Mouse (Mus musculus): ENCODE data around the gene Hsd17b3. TPM values are rescaled to one million over a fixed set of nuclear protein-coding genes. Genes with fewer than 3 reads are reported as not detected.
A peak's percentile ranks its signal among the peaks of the same experiment; 100 is the strongest.

Gene Hsd17b3
- not detected in 2 replicates for polyA plus RNA-seq (2015; fragmentation: Nextera tagmentation; extraction: Ambion mirVana)

DNA sequence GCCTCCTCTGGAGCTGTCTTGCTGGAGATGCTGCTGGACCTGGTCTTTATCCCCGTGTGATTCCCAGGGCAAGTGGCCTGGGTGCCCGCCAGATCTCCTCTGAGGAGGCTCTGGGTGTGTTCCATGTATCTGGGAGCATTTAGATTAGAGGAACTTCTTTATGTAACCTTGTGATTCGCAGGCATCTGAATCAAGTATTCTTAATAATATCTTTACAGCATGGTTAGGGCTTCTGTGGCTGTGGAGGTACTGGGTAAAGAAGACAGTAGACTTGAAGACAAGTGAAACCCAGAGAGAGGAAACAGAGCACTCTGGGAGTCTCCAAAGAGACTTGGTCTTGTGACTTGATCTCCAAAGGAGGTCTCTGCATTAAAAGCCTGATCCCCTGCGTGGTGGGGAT, at the start of gene Hsd17b3:
Gene Hsd17b3 (minus strand): TSS at position 101 of the 400 bp plus-strand sequence.
- Histone ChIP-seq H3K27me3 (ENCODE audit: control insufficient read depth, insufficient read depth, low read depth, low read length) (no peaks in the 10 kb centered on the region), H3K36me3 (ENCODE audit: control insufficient read depth, insufficient read depth) (no peaks in the 10 kb centered on the region), H3K4me3 (ENCODE audit: low read depth, low read length) (no peak within 1 kb of the TSS), H3K4me2 (ENCODE audit: low read depth, low read length) (no peak within 1 kb of the TSS), H3K9me3 (replicated peaks; ENCODE audit: control insufficient read depth, low read length) (no peaks in the 10 kb centered on the region), H3K27ac (ENCODE audit: low read length) (no peak within 1 kb of the TSS), H3K4me1 (ENCODE audit: control insufficient read depth, low read depth, low read length) (no peaks in the 10 kb centered on the region), H3K9ac (ENCODE audit: low read depth, low read length) (no peak within 1 kb of the TSS)
- no peak for ATAC-seq (ENCODE audit: low read depth)
- 53% methylated on average over 4 of the region's 4 CpGs for WGBS (ENCODE audit: insufficient replicate concordance)

GRCm38 (mm10) chr13:64129616-64130375, 40.8 kb upstream of the Hsd17b3 start:
- Histone ChIP-seq H3K9ac (ENCODE audit: low read depth, low read length) (peak overlapping the region; percentile 68), H3K9me3 (replicated peaks; ENCODE audit: control insufficient read depth, low read length) (no peaks in the 10 kb centered on the region), H3K36me3 (ENCODE audit: control insufficient read depth, insufficient read depth) (peaks cover 19% of the 10 kb centered on the region), H3K4me2 (ENCODE audit: low read depth, low read length) (peak overlapping the region; percentile 67), H3K27ac (ENCODE audit: low read length) (peak overlapping the region; percentile 46), H3K27me3 (ENCODE audit: control insufficient read depth, insufficient read depth, low read depth, low read length) (no peaks in the 10 kb centered on the region), H3K4me3 (ENCODE audit: low read depth, low read length) (peak overlapping the region; percentile 66), H3K4me1 (ENCODE audit: control insufficient read depth, low read depth, low read length) (peaks cover 7% of the 10 kb centered on the region)
- WGBS (ENCODE audit: insufficient replicate concordance) = 42% methylated on average over 15 of the region's 15 CpGs
- ATAC-seq (ENCODE audit: low read depth) = peak; percentile 74

GRCm38 (mm10) chr13:64128858-64129615, 40.0 kb upstream of the Hsd17b3 start, which contains the start of gene Slc35d2:
Slc35d2 (minus strand) TSS chr13:64129368.
- Histone ChIP-seq H3K4me2 (ENCODE audit: low read depth, low read length) (peak within 1 kb of the TSS; percentile 67), H3K27me3 (ENCODE audit: control insufficient read depth, insufficient read depth, low read depth, low read length) (no peaks in the 10 kb centered on the region), H3K27ac (ENCODE audit: low read length) (peak within 1 kb of the TSS; percentile 46), H3K4me1 (ENCODE audit: control insufficient read depth, low read depth, low read length) (peaks cover 7% of the 10 kb centered on the region), H3K36me3 (ENCODE audit: control insufficient read depth, insufficient read depth) (peaks cover 11% of the 10 kb centered on the region), H3K9me3 (replicated peaks; ENCODE audit: control insufficient read depth, low read length) (no peaks in the 10 kb centered on the region), H3K9ac (ENCODE audit: low read depth, low read length) (peak within 1 kb of the TSS; percentile 68), H3K4me3 (ENCODE audit: low read depth, low read length) (peak within 1 kb of the TSS; percentile 66)
- ATAC-seq (ENCODE audit: low read depth) = peak; percentile 86
- WGBS (ENCODE audit: insufficient replicate concordance) = 7% methylated on average over 42 of the region's 44 CpGs

- Histone ChIP-seq H3K9ac (ENCODE audit: low read depth, low read length) (no peak overlapping the region), H3K4me1 (ENCODE audit: control insufficient read depth, low read depth, low read length) (peaks cover 7% of the 10 kb centered on the region), H3K9me3 (replicated peaks; ENCODE audit: control insufficient read depth, low read length) (no peaks in the 10 kb centered on the region), H3K4me3 (ENCODE audit: low read depth, low read length) (no peak overlapping the region), H3K27ac (ENCODE audit: low read length) (no peak overlapping the region), H3K27me3 (ENCODE audit: control insufficient read depth, insufficient read depth, low read depth, low read length) (no peaks in the 10 kb centered on the region), H3K4me2 (ENCODE audit: low read depth, low read length) (no peak overlapping the region), H3K36me3 (ENCODE audit: control insufficient read depth, insufficient read depth) (no peaks in the 10 kb centered on the region)
- 46% methylated on average over 4 of the region's 4 CpGs for WGBS (ENCODE audit: insufficient replicate concordance)
- no peak for ATAC-seq (ENCODE audit: low read depth)
Measured at GRCm38 (mm10) chr13:64126316-64126715, 37.3 kb upstream of the Hsd17b3 start.

DNA sequence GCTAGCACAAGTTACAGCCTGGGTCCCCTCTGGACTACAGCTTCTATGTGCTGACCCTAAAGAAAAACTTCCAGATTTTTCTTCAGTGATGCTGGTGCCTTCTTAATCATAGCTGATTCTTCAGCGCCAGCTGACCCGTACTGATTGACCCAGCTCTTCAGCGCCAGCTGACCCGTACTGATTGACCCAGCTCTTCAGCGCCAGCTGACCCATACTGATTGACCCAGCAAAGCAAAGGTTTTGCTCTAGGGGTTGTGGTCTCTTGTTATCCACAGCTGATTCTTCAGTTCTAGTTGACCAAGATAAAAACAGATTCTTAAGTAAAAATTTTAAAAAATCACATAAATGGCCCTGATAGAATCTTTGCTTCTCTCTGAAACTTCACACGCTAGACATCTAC, 35.9 kb upstream of the Hsd17b3 start:
- Histone ChIP-seq H3K27me3 (ENCODE audit: control insufficient read depth, insufficient read depth, low read depth, low read length) (no peaks in the 10 kb centered on the region), H3K9me3 (replicated peaks; ENCODE audit: control insufficient read depth, low read length) (no peaks in the 10 kb centered on the region), H3K4me2 (ENCODE audit: low read depth, low read length) (no peak overlapping the region), H3K36me3 (ENCODE audit: control insufficient read depth, insufficient read depth) (no peaks in the 10 kb centered on the region), H3K4me1 (ENCODE audit: control insufficient read depth, low read depth, low read length) (peaks cover 4% of the 10 kb centered on the region), H3K27ac (ENCODE audit: low read length) (no peak overlapping the region), H3K4me3 (ENCODE audit: low read depth, low read length) (no peak overlapping the region), H3K9ac (ENCODE audit: low read depth, low read length) (no peak overlapping the region)
- 87% methylated on average over 6 of the region's 6 CpGs for WGBS (ENCODE audit: insufficient replicate concordance)
- ATAC-seq (ENCODE audit: low read depth) = no peak

GRCm38 (mm10) chr13:64123491-64124188, 34.6 kb upstream of the Hsd17b3 start:
- no peaks in the 10 kb centered on the region for H3K9me3 ChIP-seq (replicated peaks; ENCODE audit: control insufficient read depth, low read length)
- no peaks in the 10 kb centered on the region for H3K36me3 ChIP-seq (ENCODE audit: control insufficient read depth, insufficient read depth)
- ATAC-seq (ENCODE audit: low read depth) = peak; percentile 48; the same call in 1 of the 2 replicates
- no peak overlapping the region for H3K4me2 ChIP-seq (ENCODE audit: low read depth, low read length)
- no peaks in the 10 kb centered on the region for H3K27me3 ChIP-seq (ENCODE audit: control insufficient read depth, insufficient read depth, low read depth, low read length)
- H3K27ac ChIP-seq (ENCODE audit: low read length) = peak overlapping the region; percentile 34
- no peak overlapping the region for H3K4me3 ChIP-seq (ENCODE audit: low read depth, low read length)
- WGBS (ENCODE audit: insufficient replicate concordance) = 42% methylated on average over 6 of the region's 6 CpGs
- no peak overlapping the region for H3K9ac ChIP-seq (ENCODE audit: low read depth, low read length)
- H3K4me1 ChIP-seq (ENCODE audit: control insufficient read depth, low read depth, low read length) = no peaks in the 10 kb centered on the region; the same call in 1 of the 2 replicates

GRCm38 (mm10) chr13:64120760-64121159, 31.7 kb upstream of the Hsd17b3 start:
- Histone ChIP-seq H3K9ac (ENCODE audit: low read depth, low read length) (no peak overlapping the region), H3K4me2 (ENCODE audit: low read depth, low read length) (no peak overlapping the region), H3K4me1 (ENCODE audit: control insufficient read depth, low read depth, low read length) (no peaks in the 10 kb centered on the region), H3K27ac (ENCODE audit: low read length) (no peak overlapping the region), H3K36me3 (ENCODE audit: control insufficient read depth, insufficient read depth) (no peaks in the 10 kb centered on the region), H3K27me3 (ENCODE audit: control insufficient read depth, insufficient read depth, low read depth, low read length) (no peaks in the 10 kb centered on the region), H3K9me3 (replicated peaks; ENCODE audit: control insufficient read depth, low read length) (no peaks in the 10 kb centered on the region), H3K4me3 (ENCODE audit: low read depth, low read length) (no peak overlapping the region)
- 26% methylated on average over 4 of the region's 4 CpGs for WGBS (ENCODE audit: insufficient replicate concordance)
- no peak for ATAC-seq (ENCODE audit: low read depth)

DNA sequence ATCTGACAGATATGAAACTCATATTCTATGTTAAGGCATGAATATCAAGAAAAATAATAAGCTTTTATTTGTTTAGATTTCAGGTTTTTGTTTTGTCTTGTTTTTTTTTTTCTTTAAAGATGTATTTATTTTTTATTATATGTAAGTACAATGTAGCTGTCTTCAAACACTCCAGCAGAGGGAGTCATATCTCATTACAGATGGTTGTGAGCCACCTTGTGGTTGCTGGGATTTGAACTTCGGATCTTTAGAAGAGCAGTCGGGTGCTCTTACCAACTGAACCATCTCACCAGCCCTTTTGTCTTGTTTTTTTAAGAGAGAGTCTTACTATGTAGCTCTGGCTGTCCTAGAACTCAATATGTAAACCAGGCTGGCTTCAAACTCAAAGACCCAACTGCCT, 28.4 kb upstream of the Hsd17b3 start:
- H3K27ac ChIP-seq (ENCODE audit: low read length) = no peak overlapping the region
- no peaks in the 10 kb centered on the region for H3K36me3 ChIP-seq (ENCODE audit: control insufficient read depth, insufficient read depth)
- H3K4me2 ChIP-seq (ENCODE audit: low read depth, low read length) = no peak overlapping the region
- H3K4me3 ChIP-seq (ENCODE audit: low read depth, low read length) = no peak overlapping the region
- H3K27me3 ChIP-seq (ENCODE audit: control insufficient read depth, insufficient read depth, low read depth, low read length) = no peaks in the 10 kb centered on the region
- ATAC-seq (ENCODE audit: low read depth) = no peak
- H3K4me1 ChIP-seq (ENCODE audit: control insufficient read depth, low read depth, low read length) = no peaks in the 10 kb centered on the region
- WGBS (ENCODE audit: insufficient replicate concordance) = 30% methylated on average over 2 of the region's 2 CpGs
- H3K9me3 ChIP-seq (replicated peaks; ENCODE audit: control insufficient read depth, low read length) = no peaks in the 10 kb centered on the region
- H3K9ac ChIP-seq (ENCODE audit: low read depth, low read length) = no peak overlapping the region
